Comparison of ENCODE assay signal across 9 mouse cellular contexts in the genomic region with DNA sequence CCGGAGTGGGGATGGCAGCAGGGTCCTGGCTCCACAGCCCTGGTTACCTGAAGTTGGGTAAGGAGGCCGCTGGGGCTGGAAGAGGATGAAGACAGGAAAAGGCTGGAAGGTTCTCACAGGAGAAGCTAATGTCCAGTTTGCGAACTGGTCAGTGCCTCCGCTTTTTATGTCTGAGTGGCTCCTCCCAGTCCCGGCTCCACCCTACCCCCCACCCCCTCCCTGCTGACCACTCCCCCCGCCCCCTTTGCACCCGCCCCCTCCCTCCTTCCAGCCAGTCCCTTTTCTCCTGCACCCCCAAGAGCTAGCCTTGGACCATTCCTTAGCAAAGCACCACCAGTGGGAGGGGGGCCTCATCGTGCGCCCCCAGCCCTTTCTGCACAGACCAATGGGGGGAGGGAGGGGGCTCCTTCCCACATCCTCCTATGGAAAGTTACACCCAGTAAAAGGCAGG. TPM values are rescaled to one million over a fixed set of nuclear protein-coding genes. Genes with fewer than 3 reads are reported as not detected.
DNase-seq lines count a peak whose midpoint lies in the region; ATAC-seq and TF ChIP-seq lines count a peak whose summit lies in the region.
"Had no signal": no experiment of that assay in that cellular context is flagged by ENCODE, and none has a peak within 500 bp of the region (broad histone marks: within the 10 kb centered on the region; RNA-seq: fewer than 3 reads in every experiment).

No protein-coding gene starts in this region.

- 10% methylated on average over 9 of the region's 9 CpGs for WGBS in kidney, postnatal 0 days
- WGBS in intestine, embryonic 15.5 days: 8% methylated on average over 7 of the region's 9 CpGs
- 3% methylated on average over 7 of the region's 9 CpGs for WGBS in neural tube, embryonic 13.5 days

- TF ChIP-seq CTCF in kidney, postnatal 0 days (IDR thresholded peaks at IDR 0.05; ENCODE audit: low read depth): no peak
- TF ChIP-seq CTCF in embryonic fibroblast, embryonic 13.5 days (IDR thresholded peaks at IDR 0.05; ENCODE audit: borderline replicate concordance, insufficient read depth, low read length): no peak

- H3K4me2 ChIP-seq in kidney, postnatal 0 days (ENCODE audit: low read length): peak overlapping the region; percentile 69
- H3K4me2 ChIP-seq in intestine, embryonic 15.5 days (replicated peaks): peak overlapping the region; percentile 73
- peak overlapping the region; percentile 52 for H3K4me2 ChIP-seq in neural tube, embryonic 13.5 days

- peak; percentile 96 for TF ChIP-seq POLR2A in embryonic fibroblast, embryonic 13.5 days (IDR thresholded peaks at IDR 0.05; ENCODE audit: low read depth, low read length)

- no peaks in the 10 kb centered on the region for H3K36me3 ChIP-seq in kidney, postnatal 0 days (ENCODE audit: insufficient read depth, low read length)
- H3K36me3 ChIP-seq in intestine, embryonic 15.5 days: 0 out of 2 replicates have a peak, but pooled peaks cover 6% of the 10 kb centered on the region
- no peaks in the 10 kb centered on the region for H3K36me3 ChIP-seq in neural tube, embryonic 13.5 days

- no peak overlapping the region for H3K27ac ChIP-seq in kidney, postnatal 0 days
- no peak overlapping the region for H3K27ac ChIP-seq in embryonic fibroblast, embryonic 13.5 days (ENCODE audit: insufficient read depth, low read length)
- H3K27ac ChIP-seq in intestine, embryonic 15.5 days: peak overlapping the region; percentile 92
- no peak overlapping the region for H3K27ac ChIP-seq in neural tube, embryonic 13.5 days (replicated peaks)

- 0 out of 2 replicates have a peak, but pooled peaks have one; percentile 9 for ATAC-seq in kidney, postnatal 0 days (replicated peaks; ENCODE audit: low FRiP score, low read depth)
- peak; percentile 23 for ATAC-seq in intestine, embryonic 15.5 days
- ATAC-seq in neural tube, embryonic 13.5 days (ENCODE audit: low read depth): no peak

- H3K9me3 ChIP-seq in kidney, postnatal 0 days (replicated peaks; ENCODE audit: low read length): no peaks in the 10 kb centered on the region
- no peaks in the 10 kb centered on the region for H3K9me3 ChIP-seq in intestine, embryonic 15.5 days
- no peaks in the 10 kb centered on the region for H3K9me3 ChIP-seq in neural tube, embryonic 13.5 days

- intact Hi-C loops in left cerebral cortex, postnatal 36 days (cut with DNase I): no loop called here

- H3K27me3 ChIP-seq in kidney, postnatal 0 days (ENCODE audit: insufficient read depth, low read length): peaks cover 53% of the 10 kb centered on the region
- peaks cover 80% of the 10 kb centered on the region for H3K27me3 ChIP-seq in intestine, embryonic 15.5 days (replicated peaks)
- H3K27me3 ChIP-seq in neural tube, embryonic 13.5 days: peaks cover 98% of the 10 kb centered on the region

- peak overlapping the region; percentile 51 for H3K4me3 ChIP-seq in kidney, postnatal 0 days (replicated peaks; ENCODE audit: low read depth, low read length)
- H3K4me3 ChIP-seq in embryonic fibroblast, embryonic 13.5 days (ENCODE audit: insufficient read depth, low read length): peak overlapping the region; percentile 52
- peak overlapping the region; percentile 58 for H3K4me3 ChIP-seq in intestine, embryonic 15.5 days (replicated peaks)
- peak overlapping the region; percentile 36 for H3K4me3 ChIP-seq in neural tube, embryonic 13.5 days

- H3K9ac ChIP-seq in kidney, postnatal 0 days (ENCODE audit: low read depth, low read length): 0 out of 2 replicates have a peak overlapping the region, but pooled peaks have one; percentile 10
- H3K9ac ChIP-seq in intestine, embryonic 15.5 days: peak overlapping the region; percentile 74
- peak overlapping the region; percentile 64 for H3K9ac ChIP-seq in neural tube, embryonic 13.5 days

- DNase-seq in kidney, postnatal 0 days (ENCODE audit: low spot score): peak; percentile 73
- DNase-seq in kidney, adult 8-10 months: no peak
- no peak for DNase-seq in cerebellum, postnatal 4 days (ENCODE audit: low spot score in 2 of 2)
- DNase-seq in left cerebral cortex, postnatal 36 days (ENCODE audit: low spot score in 2 of 2): no peak
- no peak for DNase-seq in testis, postnatal 10 days (ENCODE audit: low spot score)
- DNase-seq: thymus, postnatal 36 days had no signal

- peaks cover 10% of the 10 kb centered on the region; the same call in 1 of the 2 replicates for H3K4me1 ChIP-seq in kidney, postnatal 0 days (replicated peaks; ENCODE audit: insufficient read depth, low read length)
- H3K4me1 ChIP-seq in embryonic fibroblast, embryonic 13.5 days (ENCODE audit: control insufficient read depth, insufficient read depth, low read length): no peaks in the 10 kb centered on the region
- H3K4me1 ChIP-seq in intestine, embryonic 15.5 days (replicated peaks): peaks cover 27% of the 10 kb centered on the region
- peaks cover 25% of the 10 kb centered on the region for H3K4me1 ChIP-seq in neural tube, embryonic 13.5 days (replicated peaks)

RNA-seq across cellular contexts. Expression of a gene that starts 9.2 kb away (rescaled TPM):
- polyA plus RNA-seq in kidney, postnatal 0 days (2015; fragmentation: Nextera tagmentation; extraction: Ambion mirVana): 297 and 337 TPM in 2 replicates
- polyA plus RNA-seq in embryonic fibroblast, embryonic 13.5 days (2011; ENCODE audit: insufficient read length, low read depth, missing spikeins): 2,532 and 4,944 TPM in 2 replicates
- 958 and 978 TPM in 2 replicates for polyA plus RNA-seq in intestine, embryonic 15.5 days (2015; fragmentation: Nextera tagmentation; extraction: Ambion mirVana)
- polyA plus RNA-seq in neural tube, embryonic 13.5 days (2015; fragmentation: Nextera tagmentation; extraction: Ambion mirVana): 203 and 254 TPM in 2 replicates
- total RNA-seq in left cerebral cortex, postnatal 36 days (2021): 100 to 1,000 TPM in 1 of 2 experiments, 10 to 100 TPM in 1; 66.5 to 109 TPM

RNA-seq across cellular contexts. Expression of a gene that starts 12.4 kb away (rescaled TPM):
- polyA plus RNA-seq in kidney, postnatal 0 days (2015; fragmentation: Nextera tagmentation; extraction: Ambion mirVana): not detected in 2 replicates
- 0.45 and 0.93 TPM in 2 replicates for polyA plus RNA-seq in embryonic fibroblast, embryonic 13.5 days (2011; ENCODE audit: insufficient read length, low read depth, missing spikeins)
- polyA plus RNA-seq in intestine, embryonic 15.5 days (2015; fragmentation: Nextera tagmentation; extraction: Ambion mirVana): 1.0 and 1.4 TPM in 2 replicates
- not detected in 2 replicates for polyA plus RNA-seq in neural tube, embryonic 13.5 days (2015; fragmentation: Nextera tagmentation; extraction: Ambion mirVana)
- total RNA-seq in left cerebral cortex, postnatal 36 days (2021): not detected

Comparison
In these comparisons a context has a peak if more than half of its experiments do, and no peak if none do; other contexts are left out.
1. H3K9ac ChIP-seq: peak in every context shown above with its lines; median percentile 74 in intestine, embryonic 15.5 days; 64 in neural tube, embryonic 13.5 days; 10 in kidney, postnatal 0 days.